10 mouse cellular contexts compared by ENCODE assay signal in genomic region chr6:38624439-38624838, GRCm38 (mm10). TPM values are rescaled to one million over a fixed set of nuclear protein-coding genes. Genes with fewer than 3 reads are reported as not detected.
A peak's percentile ranks its signal among the peaks of the same experiment; 100 is the strongest.
DNase-seq lines count a peak whose midpoint lies in the region; ATAC-seq and TF ChIP-seq lines count a peak whose summit lies in the region.
"Had no signal": no experiment of that assay in that cellular context is flagged by ENCODE, and none has a peak within 500 bp of the region (broad histone marks: within the 10 kb centered on the region; RNA-seq: fewer than 3 reads in every experiment).

No protein-coding gene starts in this region.

- DNase-seq in heart, embryonic 10.5 days (ENCODE audit: low spot score), result peak; percentile 54
- no peak for DNase-seq in heart, postnatal 25 days (ENCODE audit: low spot score)
- DNase-seq in CH12.LX (ENCODE audit: extremely low read depth), result peak; percentile 17
- peak; percentile 42 for DNase-seq in adrenal gland, postnatal 25 days
- no peak for DNase-seq in spleen, postnatal 10 days (ENCODE audit: low spot score in 2 of 2)
- DNase-seq in gastrocnemius, postnatal 14 days, result no peak
- DNase-seq: forebrain, postnatal 0 days had no signal

- no peaks in the 10 kb centered on the region for H3K79me2 ChIP-seq in CH12.LX (replicated peaks; ENCODE audit: control insufficient read depth, extremely low read depth, insufficient read depth, poor library complexity, severe bottlenecking)

- H3K27me3 ChIP-seq in heart, embryonic 10.5 days (ENCODE audit: insufficient read depth, poor library complexity, severe bottlenecking), result no peaks in the 10 kb centered on the region
- no peaks in the 10 kb centered on the region for H3K27me3 ChIP-seq in CH12.LX (replicated peaks)
- no peaks in the 10 kb centered on the region for H3K27me3 ChIP-seq in heart, embryonic 13.5 days (replicated peaks)
- H3K27me3 ChIP-seq: stomach, embryonic 15.5 days had no signal

- 54% methylated on average over 1 of the region's 1 CpGs for WGBS in heart, embryonic 10.5 days
- 32% methylated on average over 1 of the region's 1 CpGs for WGBS in heart, embryonic 13.5 days

- intact Hi-C loops in heart, postnatal 25 days (cut with DNase I), result no loop called here
- intact Hi-C loops in gastrocnemius, postnatal 14 days (cut with DNase I; ENCODE audit: low total_unique reads), result no loop called here

- TF ChIP-seq EP300 in CH12.LX (IDR thresholded peaks at IDR 0.05; ENCODE audit: low read length), result no peak

- no peak for TF ChIP-seq RAD21 in CH12.LX (IDR thresholded peaks at IDR 0.05; ENCODE audit: low read depth, low read length)

- no peak overlapping the region for H3K27ac ChIP-seq in heart, embryonic 10.5 days
- no peak overlapping the region for H3K27ac ChIP-seq in CH12.LX (ENCODE audit: insufficient read depth, low read depth)
- peak overlapping the region; percentile 69 for H3K27ac ChIP-seq in heart, embryonic 13.5 days (replicated peaks)
- H3K27ac ChIP-seq: hindbrain, embryonic 10.5 days; stomach, embryonic 15.5 days had no signal

- no peak for TF ChIP-seq POLR2A in CH12.LX (IDR thresholded peaks at IDR 0.05; ENCODE audit: low read depth, low read length)

- no peak for TF ChIP-seq CTCF in CH12.LX (conservative IDR thresholded peaks at IDR 0.05 in 1 of 2, IDR thresholded peaks at IDR 0.05 in 1 of 2; ENCODE audit: low read depth in 2 of 2, low read length in 2 of 2)

- peaks cover 12% of the 10 kb centered on the region for H3K4me1 ChIP-seq in heart, embryonic 10.5 days
- H3K4me1 ChIP-seq in CH12.LX (ENCODE audit: control insufficient read depth in 1 of 2, insufficient read depth in 2 of 2), result peaks cover 0 to 9% of the 10 kb centered on the region in 2 experiments; a peak in 1 of 4 replicates
- H3K4me1 ChIP-seq in heart, embryonic 13.5 days, result peaks cover 23% of the 10 kb centered on the region
- H3K4me1 ChIP-seq: hindbrain, embryonic 10.5 days; stomach, embryonic 15.5 days had no signal

- ATAC-seq in heart, embryonic 13.5 days (ENCODE audit: extremely low read depth, insufficient number of reproducible peaks, low FRiP score, low TSS enrichment), result no peak
- ATAC-seq: forebrain, postnatal 0 days had no signal

- no peak overlapping the region for H3K9ac ChIP-seq in CH12.LX (ENCODE audit: insufficient read depth, low read depth)
- no peak overlapping the region for H3K9ac ChIP-seq in heart, embryonic 13.5 days
- H3K9ac ChIP-seq: forebrain, postnatal 0 days; stomach, embryonic 15.5 days had no signal

- dilution Hi-C loops in CH12.LX (cut with MboI; ENCODE audit: extremely low pct_ligation_motif_present, extremely low pct_unique_long_range_greater_than_20kb, low sequenced_read_pairs), result no loop called here

- in situ Hi-C loops in CH12.LX (cut with MboI; ENCODE audit: low pct_ligation_motif_present, low pct_unique_long_range_greater_than_20kb, low sequenced_read_pairs), result no loop called here

- peaks cover 35% of the 10 kb centered on the region for H3K36me3 ChIP-seq in heart, embryonic 10.5 days
- peaks cover 13 to 48% of the 10 kb centered on the region in 2 experiments for H3K36me3 ChIP-seq in CH12.LX (replicated peaks in 1 of 2; ENCODE audit: control insufficient read depth in 1 of 2, insufficient read depth in 1 of 2, low read length in 1 of 2)
- H3K36me3 ChIP-seq in heart, embryonic 13.5 days, result peaks cover 34% of the 10 kb centered on the region

- no peak overlapping the region for H3K4me3 ChIP-seq in heart, embryonic 10.5 days
- H3K4me3 ChIP-seq in CH12.LX (replicated peaks in 1 of 3; ENCODE audit: low read depth in 2 of 3, low read length in 2 of 3, poor library complexity in 1 of 3), result no peak overlapping the region
- no peak overlapping the region for H3K4me3 ChIP-seq in heart, embryonic 13.5 days
- H3K4me3 ChIP-seq: hindbrain, embryonic 10.5 days; stomach, embryonic 15.5 days had no signal

- no peaks in the 10 kb centered on the region for H3K9me3 ChIP-seq in heart, embryonic 10.5 days
- H3K9me3 ChIP-seq in CH12.LX (replicated peaks; ENCODE audit: low read length), result no peaks in the 10 kb centered on the region
- H3K9me3 ChIP-seq in heart, embryonic 13.5 days, result no peaks in the 10 kb centered on the region
- H3K9me3 ChIP-seq: hindbrain, embryonic 10.5 days; stomach, embryonic 15.5 days had no signal

- H3K4me2 ChIP-seq in CH12.LX (ENCODE audit: insufficient read depth, low read depth, poor library complexity, severe bottlenecking), result no peak overlapping the region
- H3K4me2 ChIP-seq in heart, embryonic 13.5 days, result no peak overlapping the region
- H3K4me2 ChIP-seq: stomach, embryonic 15.5 days had no signal

TF ChIP-seq in CH12.LX, 34 proteins besides CTCF, POLR2A, EP300 and RAD21:
- no peak for TF ChIP-seq NELFE (IDR thresholded peaks at IDR 0.05; ENCODE audit: low read depth, low read length)
- no peak for TF ChIP-seq KAT2A (IDR thresholded peaks at IDR 0.05; ENCODE audit: insufficient replicate concordance, low read length)
- TF ChIP-seq SMC3 (IDR thresholded peaks at IDR 0.05; ENCODE audit: low read depth, low read length), result no peak
- TF ChIP-seq PAX5 (IDR thresholded peaks at IDR 0.05; ENCODE audit: low read length), result no peak
- no peak for TF ChIP-seq JUN (IDR thresholded peaks at IDR 0.05; ENCODE audit: insufficient read depth, low read depth, low read length)
- TF ChIP-seq CHD2 (IDR thresholded peaks at IDR 0.05; ENCODE audit: low read length), result no peak
- no peak for TF ChIP-seq USF1 (IDR thresholded peaks at IDR 0.05; ENCODE audit: low read depth, low read length)
- no peak for TF ChIP-seq RCOR1 (conservative IDR thresholded peaks at IDR 0.05; ENCODE audit: low read depth, low read length)

RNA-seq across cellular contexts. Expression of gene Klrg2, which starts 12.6 kb away (rescaled TPM):
- 0.10 TPM in 1 of 2 replicates, not detected in the other for polyA plus RNA-seq in heart, embryonic 10.5 days (2016; fragmentation: Nextera tagmentation; extraction: Ambion mirVana)
- total RNA-seq in heart, postnatal 25 days (2021), result under 1 TPM; 0.36 to 0.81 TPM
- total RNA-seq in CH12.LX (2012; rRNA removed), result 0.34 and 0.76 TPM in 2 replicates
- 0.12 and 0.22 TPM in 2 replicates for total RNA-seq in CH12.LX (2014; rRNA removed)
- 0.19 and 0.27 TPM in 2 replicates for polyA plus RNA-seq in CH12.LX (2012; ENCODE audit: insufficient read length, low read depth)
- total RNA-seq in adrenal gland, postnatal 25 days (2021), result 2.8 and 3.8 TPM in 2 replicates
- 0.07 and 0.08 TPM in 2 replicates for polyA plus RNA-seq in heart, embryonic 13.5 days (2015; fragmentation: Nextera tagmentation; extraction: Ambion mirVana)
- under 1 TPM; 0.09 to 0.27 TPM for total RNA-seq in gastrocnemius, postnatal 14 days (2021)

RNA-seq across cellular contexts. Expression of gene Clec2l, which starts 38.4 kb away (rescaled TPM):
- polyA plus RNA-seq in heart, embryonic 10.5 days (2016; fragmentation: Nextera tagmentation; extraction: Ambion mirVana), result 0.50 and 1.5 TPM in 2 replicates
- 1 to 10 TPM; 1.6 to 1.7 TPM for total RNA-seq in heart, postnatal 25 days (2021)
- 0.17 TPM in 2 replicates for total RNA-seq in CH12.LX (2012; rRNA removed)
- 0.26 and 0.27 TPM in 2 replicates for total RNA-seq in CH12.LX (2014; rRNA removed)
- 0.21 and 0.57 TPM in 2 replicates for polyA plus RNA-seq in CH12.LX (2012; ENCODE audit: insufficient read length, low read depth)
- 3.7 and 4.9 TPM in 2 replicates for total RNA-seq in adrenal gland, postnatal 25 days (2021)
- polyA plus RNA-seq in heart, embryonic 13.5 days (2015; fragmentation: Nextera tagmentation; extraction: Ambion mirVana), result 0.86 and 0.87 TPM in 2 replicates
- total RNA-seq in gastrocnemius, postnatal 14 days (2021), result 1 to 10 TPM in 1 of 2 experiments, under 1 TPM in 1; 0.62 to 1.0 TPM

Comparison
In these comparisons a context has a peak if more than half of its experiments do, and no peak if none do; other contexts are left out.
1. DNase-seq: peak in heart, embryonic 10.5 days (single experiment), CH12.LX (single experiment) and adrenal gland, postnatal 25 days (single experiment); none in heart, postnatal 25 days (single experiment), spleen, postnatal 10 days (0 of 2) and gastrocnemius, postnatal 14 days (single experiment).